Mouse (Mus musculus) limb, embryonic 14.5 days (tissue): ENCODE measurements at regions not wholly inside any gene's neighbourhood (a gene's known extent, or its start where the extent isn't known, plus 50 kb on each side); places are given as distances from the start of the nearest gene placed in this dataset.

ENCODE experiments used
- ATAC-seq: fragments of 200-750 bp; cut with Nextera tagmentation; 2 replicates; pipeline ENCODE4 v1.8.0; 2017; ENCODE audit warnings: low read depth, moderate number of reproducible peaks, moderate TSS enrichment; ENCODE audit not compliant: low FRiP score
- DNase-seq: peaks from one replicate; pipeline ENCODE4 v3.0.0-alpha.2; 2015; ENCODE audit warnings: low spot score
- H3K27ac ChIP-seq: fragments of 300-500 bp; sonication (generic); replicated peaks from 2 replicates; pipeline ENCODE4 v1.5.1; 2014; ENCODE audit warnings: low read depth, mild to moderate bottlenecking, low read length, moderate library complexity, mixed read lengths
- H3K27me3 ChIP-seq: fragments of 300-500 bp; sonication (generic); 2 replicates; pipeline ENCODE4 v1.6.1; 2014; ENCODE audit warnings: low read length, mixed read lengths; ENCODE audit not compliant: control insufficient read depth, insufficient read depth
- H3K36me3 ChIP-seq: fragments of 300-500 bp; sonication (generic); 2 replicates; pipeline ENCODE4 v1.6.1; 2014; ENCODE audit warnings: mild to moderate bottlenecking, low read length, moderate library complexity, mixed read lengths; ENCODE audit not compliant: control insufficient read depth, insufficient read depth
- H3K4me1 ChIP-seq: fragments of 300-500 bp; sonication (generic); 2 replicates; pipeline ENCODE4 v1.6.1; 2014; ENCODE audit warnings: antibody characterized with exemption, low read length, mixed read lengths; ENCODE audit not compliant: control insufficient read depth, insufficient read depth
- H3K4me2 ChIP-seq: fragments of 300-500 bp; sonication (generic); replicated peaks from 2 replicates; pipeline ENCODE4 v1.6.1; 2014; ENCODE audit warnings: low read depth, mild to moderate bottlenecking, low read length, moderate library complexity; ENCODE audit not compliant: severe bottlenecking
- H3K4me3 ChIP-seq: fragments of 300-500 bp; sonication (generic); replicated peaks from 2 replicates; pipeline ENCODE4 v1.5.1; 2014; ENCODE audit warnings: low read length
- H3K9ac ChIP-seq: fragments of 300-500 bp; sonication (generic); 2 replicates; pipeline ENCODE4 v1.6.1; 2014; ENCODE audit warnings: mild to moderate bottlenecking, low read depth, low read length, moderate library complexity; ENCODE audit not compliant: severe bottlenecking
- H3K9me3 ChIP-seq: fragments of 300-500 bp; sonication (generic); 2 replicates; pipeline ENCODE4 v1.6.1; 2016; ENCODE audit warnings: low read length; ENCODE audit not compliant: control insufficient read depth
- POLR2A ChIP-seq: fragments of 200-500 bp; IDR thresholded peaks from 2 replicates; pipeline ENCODE4 v1.8.0; 2012; ENCODE audit warnings: inconsistent platforms, mild to moderate bottlenecking, moderate library complexity, borderline replicate concordance; ENCODE audit not compliant: insufficient read depth, insufficient read length; ENCODE audit errors: extremely low read depth
- WGBS: fragments of 180-500 bp; shearing (Covaris S2); extraction: QIAGEN DNeasy Blood & Tissue Kit; methylation state at CpG from one replicate; pipeline ENCODE4 v1.1.7; 2014; 5-methylcytosine and 5-hydroxymethylcytosine counted together

DNA sequence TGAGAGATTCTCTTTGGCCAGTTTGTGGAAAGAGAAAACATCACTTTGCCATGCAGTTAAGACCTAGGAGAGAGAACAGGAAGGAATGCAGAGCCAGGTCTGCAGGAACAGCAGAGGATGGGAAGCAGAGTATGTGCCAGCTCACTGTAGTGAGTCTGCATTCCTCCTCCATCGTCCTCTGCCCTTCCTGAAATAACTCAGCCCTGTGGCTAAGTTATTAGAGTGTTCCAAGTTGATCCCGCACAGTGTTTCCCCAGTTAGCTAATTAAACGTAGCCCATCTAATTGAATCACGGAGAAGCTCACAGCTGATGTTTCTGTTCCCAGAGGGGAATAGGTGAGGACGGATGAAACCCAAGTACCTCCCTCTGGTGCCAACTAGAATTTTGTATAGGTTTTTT, 142.3 kb upstream of the Rack1 start:
- Histone ChIP-seq H3K36me3 (no peaks in the 10 kb centered on the region), H3K4me3 (no peak overlapping the region), H3K9me3 (no peaks in the 10 kb centered on the region), H3K9ac (no peak overlapping the region), H3K27ac (no peak overlapping the region), H3K4me1 (no peaks in the 10 kb centered on the region), H3K4me2 (no peak overlapping the region), H3K27me3 (no peaks in the 10 kb centered on the region)
- 18% methylated on average over 5 of the region's 5 CpGs for WGBS
- no peak for TF ChIP-seq POLR2A
- no peak for DNase-seq
- no peak for ATAC-seq

DNA sequence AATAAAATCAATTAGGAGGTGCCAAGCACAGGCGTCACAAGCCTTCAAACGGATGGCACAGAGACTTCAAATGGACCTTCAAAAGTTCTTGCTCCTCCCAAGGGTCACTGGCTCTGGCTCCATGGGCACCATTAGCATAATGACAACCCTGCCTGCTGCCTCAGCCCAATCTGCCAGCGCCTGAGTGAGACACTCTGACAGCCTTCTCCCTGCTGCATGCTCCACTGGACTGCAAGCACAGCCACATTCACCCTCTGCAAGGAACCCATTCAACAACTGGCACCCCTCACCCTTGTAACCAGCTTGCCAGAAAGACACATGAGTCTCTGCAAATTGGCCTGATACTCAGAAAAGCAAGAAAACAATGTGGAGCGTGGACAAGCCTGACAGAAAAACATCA, 138.5 kb upstream of the Rack1 start:
- no peaks in the 10 kb centered on the region for H3K4me1 ChIP-seq
- H3K4me3 ChIP-seq: no peak overlapping the region
- H3K9me3 ChIP-seq: no peaks in the 10 kb centered on the region
- ATAC-seq (no peak), DNase-seq (no peak)
- H3K27ac ChIP-seq: no peak overlapping the region
- no peaks in the 10 kb centered on the region for H3K36me3 ChIP-seq
- 24% methylated on average over 4 of the region's 4 CpGs for WGBS
- TF ChIP-seq POLR2A: no peak
- H3K4me2 ChIP-seq: no peak overlapping the region
- no peaks in the 10 kb centered on the region for H3K27me3 ChIP-seq
- H3K9ac ChIP-seq: no peak overlapping the region

DNA sequence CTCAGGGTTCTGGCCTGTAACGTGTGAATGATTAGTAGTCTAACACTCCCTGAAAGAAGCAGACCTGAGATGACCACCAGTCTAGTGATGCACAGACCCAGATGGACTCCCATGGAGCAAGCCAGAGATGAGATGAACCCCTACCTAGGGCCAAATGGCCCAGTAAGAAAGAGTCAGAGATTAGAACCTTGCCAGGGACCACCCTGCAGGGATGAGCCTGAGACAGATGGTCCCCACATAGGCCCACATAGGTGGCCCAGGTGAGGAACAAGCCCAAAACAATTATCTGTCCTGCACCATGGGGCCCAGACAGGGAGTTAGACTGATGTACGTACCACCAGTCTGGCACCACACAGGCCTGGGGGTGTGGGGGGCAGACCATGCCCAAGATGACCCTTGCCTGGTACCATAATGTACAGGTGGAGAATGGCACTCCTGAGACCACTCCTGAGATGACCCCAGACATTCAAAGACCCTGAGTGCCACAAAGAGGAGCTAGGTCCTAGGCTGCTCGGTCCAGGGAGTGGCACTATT, 115.3 kb upstream of the Rack1 start:
- no peak for ATAC-seq
- TF ChIP-seq POLR2A: no peak
- H3K4me1 ChIP-seq: no peaks in the 10 kb centered on the region

DNA sequence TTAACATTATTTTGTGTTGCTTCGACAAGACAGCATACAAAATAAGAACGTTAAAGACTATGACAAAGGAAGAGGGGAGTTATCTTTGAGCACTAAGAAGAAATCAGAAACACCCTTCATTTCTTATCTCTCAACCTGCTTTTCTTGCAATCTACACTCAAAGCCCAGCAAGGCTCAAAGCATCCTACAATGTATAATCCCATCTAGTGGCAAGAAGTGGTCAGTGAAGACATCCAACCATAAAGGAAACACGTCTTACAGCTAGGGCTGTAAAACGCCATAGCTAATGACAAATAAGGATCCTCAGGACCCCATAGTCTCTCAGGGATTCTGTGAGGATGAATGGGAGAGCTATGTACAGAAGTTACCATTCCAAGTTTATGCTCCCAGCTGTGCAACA, 110.1 kb upstream of the Rack1 start:
- no peak for ATAC-seq
- no peak overlapping the region for H3K4me3 ChIP-seq
- no peak overlapping the region for H3K27ac ChIP-seq
- H3K4me2 ChIP-seq: no peak overlapping the region
- no peaks in the 10 kb centered on the region for H3K36me3 ChIP-seq
- H3K9ac ChIP-seq: no peak overlapping the region
- 71% methylated on average over 4 of the region's 4 CpGs for WGBS
- H3K27me3 ChIP-seq: no peaks in the 10 kb centered on the region
- no peak for DNase-seq
- no peaks in the 10 kb centered on the region for H3K9me3 ChIP-seq
- no peaks in the 10 kb centered on the region for H3K4me1 ChIP-seq
- TF ChIP-seq POLR2A: no peak

More for the DNA sequence above, 115.3 kb upstream of the Rack1 start:
- DNase-seq: no peak
- no peak overlapping the region for H3K4me2 ChIP-seq
- H3K4me3 ChIP-seq: no peak overlapping the region
- H3K27ac ChIP-seq: no peak overlapping the region
- H3K27me3 ChIP-seq: no peaks in the 10 kb centered on the region
- no peak overlapping the region for H3K9ac ChIP-seq
- WGBS: 72% methylated on average over 3 of the region's 3 CpGs
- H3K36me3 ChIP-seq: no peaks in the 10 kb centered on the region
- H3K9me3 ChIP-seq: no peaks in the 10 kb centered on the region

- Histone ChIP-seq H3K27ac (no peak overlapping the region), H3K27me3 (no peaks in the 10 kb centered on the region), H3K4me3 (no peak overlapping the region), H3K4me1 (no peaks in the 10 kb centered on the region), H3K9me3 (no peaks in the 10 kb centered on the region), H3K9ac (no peak overlapping the region), H3K4me2 (no peak overlapping the region), H3K36me3 (no peaks in the 10 kb centered on the region)
- WGBS: 81% methylated on average over 2 of the region's 2 CpGs
- TF ChIP-seq POLR2A: no peak
- ATAC-seq (no peak), DNase-seq (peak; percentile 59)
Measured at GRCm38 (mm10) chr11:48696352-48696751, 103.8 kb upstream of the Rack1 start.

DNA sequence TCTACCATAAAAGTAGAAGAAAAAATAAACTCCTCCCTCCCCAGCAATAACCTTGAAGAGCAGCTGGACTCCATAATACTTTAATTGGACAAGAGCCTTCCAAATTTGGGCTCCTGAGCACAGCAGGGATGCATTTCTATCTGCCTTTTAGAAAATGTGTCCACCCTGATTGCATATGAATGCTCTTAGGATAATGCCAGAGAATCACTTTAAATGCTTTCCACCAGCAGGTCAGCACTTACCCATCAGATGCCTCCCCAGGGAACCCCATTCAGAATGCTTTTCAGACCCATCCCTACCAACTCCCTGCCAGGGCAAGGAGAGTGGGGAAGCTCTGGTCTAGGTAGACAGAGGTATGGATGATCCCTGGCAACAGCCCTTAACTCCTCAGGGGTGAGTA, 102.9 kb upstream of the Rack1 start:
- Histone ChIP-seq H3K4me1 (no peaks in the 10 kb centered on the region), H3K4me3 (no peak overlapping the region), H3K9me3 (no peaks in the 10 kb centered on the region), H3K27ac (no peak overlapping the region), H3K27me3 (no peaks in the 10 kb centered on the region), H3K36me3 (no peaks in the 10 kb centered on the region), H3K4me2 (no peak overlapping the region), H3K9ac (no peak overlapping the region)
- DNase-seq (no peak), ATAC-seq (no peak)
- no peak for TF ChIP-seq POLR2A
